Mouse (Mus musculus): ENCODE results near the gene Ampd2. TPM values are rescaled to one million over a fixed set of nuclear protein-coding genes. Genes with fewer than 3 reads are reported as not detected.
A peak's percentile ranks its signal among the peaks of the same experiment; 100 is the strongest.

The Ampd2 gene
- total RNA-seq, 2 experiments from 2014 or later: 52.3 to 58.5 TPM

- no peak for DNase-seq (ENCODE audit: low spot score in 2 of 2)
Observed at GRCm38 (mm10) chr3:108096726-108097125, 10.3 kb upstream of the Ampd2 start.

DNA sequence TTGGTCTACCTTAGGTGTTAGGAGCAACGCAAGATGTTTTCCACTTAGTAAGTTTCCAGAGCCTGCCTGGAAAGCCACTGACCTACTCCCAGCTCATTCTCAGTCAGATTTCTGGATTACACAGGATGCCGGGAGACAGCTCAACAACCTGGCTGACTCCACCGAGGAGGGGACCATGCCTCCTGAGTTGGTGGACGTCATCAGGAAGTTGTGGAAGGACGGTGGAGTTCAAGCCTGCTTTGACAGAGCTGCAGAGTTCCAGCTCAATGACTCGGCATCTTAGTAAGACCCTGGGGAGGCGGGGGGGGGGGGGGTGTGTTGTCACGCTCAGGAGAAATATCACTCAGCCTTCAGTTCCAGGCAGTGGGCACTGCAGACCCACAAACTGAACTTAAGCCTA, 9.8 kb upstream of the Ampd2 start:
- no peak for DNase-seq (ENCODE audit: low spot score in 2 of 2)

DNA sequence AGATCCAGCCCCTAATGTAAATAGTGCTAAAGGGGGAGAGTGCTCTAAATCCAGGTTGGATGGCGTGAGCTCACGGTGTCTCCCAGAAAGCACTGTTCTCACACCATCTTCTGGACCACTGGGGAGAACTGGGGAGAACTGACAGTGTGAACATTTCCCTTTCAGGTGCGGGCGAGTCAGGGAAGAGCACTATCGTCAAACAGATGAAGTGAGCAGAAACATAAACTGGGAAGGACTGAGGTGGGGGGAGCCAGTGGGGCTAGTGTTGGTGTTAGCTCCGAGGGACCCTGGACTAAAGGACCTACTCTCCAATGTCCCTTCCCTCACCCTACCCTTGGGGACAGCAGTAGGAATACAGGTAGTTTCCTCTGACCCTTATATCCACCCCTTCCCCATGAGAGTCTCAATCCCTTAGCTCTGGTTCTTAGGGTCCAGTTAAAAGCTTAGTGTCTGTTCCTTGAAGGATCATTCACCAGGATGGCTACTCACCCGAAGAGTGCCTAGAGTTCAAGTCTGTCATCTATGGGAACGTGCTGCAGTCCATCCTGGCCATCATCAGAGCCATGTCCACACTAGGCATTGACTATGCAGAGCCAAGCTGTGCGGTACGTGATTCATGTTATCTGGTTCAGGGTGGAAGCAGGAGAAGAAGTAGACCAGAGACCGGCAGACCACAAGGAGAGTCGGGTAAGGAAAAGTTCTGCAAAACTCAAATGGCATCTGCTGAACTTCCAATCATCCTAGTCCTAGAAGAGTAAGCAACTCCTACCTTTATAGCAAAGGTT, 8.7 kb upstream of the Ampd2 start:
- DNase-seq (ENCODE audit: low spot score in 2 of 2): no peak

DNA sequence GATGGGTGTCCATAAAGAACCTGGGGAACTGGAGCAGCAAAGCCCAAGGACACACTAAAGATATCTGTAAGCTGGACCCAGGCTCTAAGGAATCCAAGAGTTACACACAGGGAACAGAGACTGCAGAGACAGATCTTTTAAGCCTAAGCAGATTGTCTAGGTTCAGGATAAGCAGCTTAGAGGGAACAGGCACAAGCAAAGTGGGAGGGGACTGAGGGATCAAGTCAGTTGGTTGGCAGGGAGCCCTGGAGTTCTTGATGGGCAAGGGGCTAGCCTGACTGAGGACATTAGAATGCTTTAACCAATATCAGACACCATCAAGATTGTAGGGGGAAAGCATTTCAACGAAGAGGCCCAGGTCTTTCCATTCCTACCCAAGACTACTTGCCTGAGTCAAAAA, 7.7 kb upstream of the Ampd2 start:
- no peak for DNase-seq (ENCODE audit: low spot score in 2 of 2)

GRCm38 (mm10) chr3:108093306-108093705, 6.9 kb upstream of the Ampd2 start:
- no peak for DNase-seq (ENCODE audit: low spot score in 2 of 2)

GRCm38 (mm10) chr3:108092536-108093115, 6.2 kb upstream of the Ampd2 start, which contains the start of gene Gnat2:
Gene Gnat2, plus strand, starts transcription at chr3:108092789.
- DNase-seq (ENCODE audit: low spot score in 2 of 2): no peak

GRCm38 (mm10) chr3:108092030-108092429, 5.6 kb upstream of the Ampd2 start:
- no peak for DNase-seq (ENCODE audit: low spot score in 2 of 2)

DNA sequence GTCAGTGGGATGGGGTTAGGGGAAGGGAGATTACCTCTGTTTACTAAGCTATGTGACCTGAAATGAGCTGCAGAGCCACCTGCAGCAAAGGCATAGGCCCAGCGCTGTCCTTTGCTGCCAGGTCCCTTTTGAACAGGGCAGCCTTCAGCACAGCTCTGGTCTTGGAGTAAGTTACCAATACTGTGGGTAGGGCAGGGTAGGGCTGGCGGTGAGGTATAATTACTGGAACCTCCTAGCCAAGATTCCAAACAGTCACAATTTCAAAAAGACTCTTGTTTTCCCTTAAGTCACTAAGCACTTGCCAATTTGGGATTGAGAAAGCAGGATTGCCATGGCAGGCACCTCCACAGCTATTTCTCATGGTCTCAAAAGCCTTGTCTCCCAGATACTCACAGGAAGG, 4.1 kb upstream of the Ampd2 start:
- DNase-seq (ENCODE audit: low spot score in 2 of 2): no peak

DNA sequence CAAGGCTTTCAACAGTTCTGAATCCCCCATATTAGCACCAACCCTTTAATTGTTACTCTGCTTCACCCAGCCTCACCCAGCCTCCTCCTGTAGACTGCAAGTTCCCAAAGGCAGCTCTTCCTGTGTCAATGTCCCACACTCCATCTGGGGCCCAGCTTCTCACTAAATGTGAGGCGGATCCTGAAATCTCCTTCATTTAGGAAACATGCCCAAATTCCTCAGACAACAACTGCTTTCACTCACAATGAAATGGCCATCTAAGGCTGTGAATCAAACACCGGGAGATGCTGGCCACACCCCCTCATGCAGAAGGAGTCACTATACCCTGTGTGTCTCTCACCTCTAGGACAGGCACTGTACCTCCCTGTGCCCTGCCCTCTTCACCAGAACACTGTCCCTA, 3.5 kb upstream of the Ampd2 start:
- peak in 1 of 2 experiments; percentile 26 for DNase-seq (ENCODE audit: low spot score in 2 of 2)

- DNase-seq (ENCODE audit: low spot score in 2 of 2): no peak
Observed at GRCm38 (mm10) chr3:108088842-108089380, 2.5 kb upstream of the Ampd2 start.

DNA sequence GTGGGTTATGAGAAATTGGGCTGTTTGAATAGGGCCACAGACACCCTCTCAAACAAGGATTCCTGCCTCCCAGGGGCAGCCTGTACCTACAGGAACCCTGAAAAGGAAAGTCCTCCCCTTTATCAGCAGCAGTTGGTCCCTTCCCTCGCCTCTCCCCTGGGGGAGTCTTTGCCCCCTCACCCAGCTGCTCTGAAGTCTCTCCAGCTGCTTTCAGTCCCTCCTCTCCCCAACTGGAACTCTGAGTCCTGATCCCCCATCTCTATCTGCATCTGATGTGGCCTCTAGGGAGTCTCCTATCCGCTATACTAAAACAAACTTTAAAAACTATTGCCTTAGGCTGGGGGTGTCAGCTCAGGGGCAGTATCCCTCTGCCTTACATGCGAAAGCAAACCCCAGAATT, 878 bp upstream of the Ampd2 start:
- DNase-seq (ENCODE audit: low spot score in 2 of 2): no peak

GRCm38 (mm10) chr3:108085721-108086469, 556 bp downstream of the Ampd2 start:
- peak; percentile 31 to 42 for DNase-seq (ENCODE audit: low spot score in 2 of 2)

DNA sequence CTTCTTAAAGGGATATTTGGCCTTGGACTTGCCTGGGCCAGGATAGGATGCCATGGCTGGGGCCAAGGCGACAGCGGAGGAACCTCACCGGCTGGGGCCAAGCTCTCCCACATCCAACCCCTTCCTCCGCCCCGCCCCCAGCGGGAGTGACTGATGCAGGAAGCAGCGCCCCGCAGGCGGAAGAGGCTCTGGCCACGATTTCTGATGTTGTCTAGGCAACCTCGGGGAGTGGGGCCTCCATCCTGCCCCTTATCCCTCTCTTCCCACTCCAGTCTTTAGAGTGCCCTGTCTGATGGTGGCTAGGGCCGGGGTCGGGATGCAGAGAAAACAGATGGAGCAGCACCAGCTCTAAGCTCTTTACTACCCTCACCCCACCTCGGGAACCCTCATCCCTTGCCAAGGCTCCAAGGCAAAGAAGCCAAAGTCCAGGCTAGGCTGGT, 1.1 kb downstream of the Ampd2 start:
- peak; percentile 87 to 92 for DNase-seq (ENCODE audit: low spot score in 2 of 2)

DNA sequence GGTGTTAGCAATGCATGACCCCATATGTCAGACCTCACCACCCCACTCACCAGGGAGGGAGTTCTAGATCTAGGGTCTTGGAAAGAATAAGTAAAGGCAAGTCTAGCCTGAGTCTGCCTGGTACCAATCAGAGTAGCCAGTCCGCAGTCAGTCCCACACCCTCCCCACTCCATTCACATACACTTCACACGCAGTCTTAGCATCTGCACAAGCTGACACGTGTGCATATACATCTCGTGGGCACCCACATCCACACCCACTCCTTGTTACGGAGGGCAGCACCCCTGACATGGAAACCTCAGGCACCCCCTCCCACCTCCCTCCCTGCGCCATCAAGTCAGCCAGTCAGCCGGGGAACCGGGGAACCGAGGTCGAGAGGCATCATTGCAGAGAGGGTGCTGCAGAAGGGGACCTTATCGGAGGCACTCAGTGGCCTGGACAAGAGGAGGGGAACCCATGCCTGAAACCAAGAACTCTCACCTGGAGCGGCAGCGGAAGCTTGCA, 1.6 kb downstream of the Ampd2 start:
- no peak for DNase-seq (ENCODE audit: low spot score in 2 of 2)

DNA sequence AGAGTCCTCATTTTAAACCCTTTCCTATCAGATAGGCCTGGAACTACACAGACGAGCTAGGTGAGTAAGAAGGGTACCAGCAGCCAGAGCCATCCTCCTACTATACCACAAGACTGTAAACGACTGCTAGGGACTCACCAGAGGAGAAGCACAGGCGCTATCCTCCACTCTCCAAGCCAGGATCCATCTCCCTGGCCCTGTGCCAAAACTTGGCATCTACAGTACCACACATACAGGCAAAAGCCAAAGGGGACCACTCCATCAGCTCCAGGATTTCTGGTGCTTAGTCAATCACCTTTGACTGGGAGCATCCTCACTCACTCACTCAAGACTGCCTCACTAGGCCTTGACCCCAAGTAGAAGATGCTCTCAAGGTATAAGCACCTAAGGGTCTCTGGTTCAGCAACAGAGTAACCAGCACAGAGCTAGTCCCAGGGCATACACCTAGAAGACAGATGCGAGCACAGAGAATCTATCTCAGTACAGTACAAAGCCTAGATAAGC, 2.5 kb downstream of the Ampd2 start:
- no peak for DNase-seq (ENCODE audit: low spot score in 2 of 2)

DNA sequence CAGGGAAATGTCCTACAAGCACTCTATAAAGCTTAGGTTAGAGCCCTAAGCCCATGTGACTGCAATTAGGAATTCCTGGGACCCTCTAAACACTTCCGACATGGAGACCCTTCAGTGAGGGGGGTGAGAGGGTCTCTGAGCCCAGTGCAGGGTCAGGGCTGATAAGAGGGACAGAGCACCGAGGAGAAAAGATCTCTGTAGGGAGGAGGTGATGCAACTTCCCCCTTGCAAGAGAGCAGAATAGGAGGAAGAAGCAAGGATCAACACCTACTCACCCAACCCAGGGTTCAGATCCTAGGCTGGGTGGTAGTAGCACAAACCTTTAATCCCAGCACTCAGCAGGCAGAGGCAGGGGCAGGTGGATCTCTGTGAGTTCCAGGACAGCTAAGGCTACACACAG, 3.3 kb downstream of the Ampd2 start:
- no peak for DNase-seq (ENCODE audit: low spot score in 2 of 2)

- DNase-seq (ENCODE audit: low spot score in 2 of 2): no peak
Observed at GRCm38 (mm10) chr3:108082251-108082875, 4.1 kb downstream of the Ampd2 start.

DNA sequence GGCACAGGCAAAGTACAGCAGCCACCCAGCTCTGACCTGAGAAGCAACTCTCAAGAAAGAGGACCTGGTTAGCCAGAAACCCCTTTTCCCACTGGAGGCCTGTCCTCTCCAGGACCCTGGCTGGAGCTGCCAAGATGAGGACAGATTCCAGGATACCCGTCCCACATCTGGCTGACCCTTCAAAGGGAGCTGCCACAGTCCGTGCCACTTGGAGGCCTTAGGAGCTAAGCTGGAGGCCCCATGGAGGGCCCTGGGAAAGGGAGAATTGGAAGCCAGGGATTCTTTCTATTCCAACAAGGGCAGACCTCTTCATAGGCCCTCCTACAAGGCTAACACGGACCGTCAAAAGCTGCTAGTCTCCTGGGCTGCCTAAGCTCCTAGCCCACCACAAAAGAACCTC, 4.8 kb downstream of the Ampd2 start:
- no peak for DNase-seq (ENCODE audit: low spot score in 2 of 2)

- DNase-seq (ENCODE audit: low spot score in 2 of 2): no peak
Observed at GRCm38 (mm10) chr3:108076836-108077235, 9.6 kb downstream of the Ampd2 start.

GRCm38 (mm10) chr3:108072983-108073569, 13.4 kb downstream of the Ampd2 start:
- DNase-seq (ENCODE audit: low spot score in 2 of 2): no peak

Data from left cerebral cortex, adult 18-20 months (tissue).